Mouse (Mus musculus) layer of hippocampus, postnatal 10 days (tissue): Measurements from ENCODE around the gene Plekhg5. TPM values are rescaled to one million over a fixed set of nuclear protein-coding genes. Genes with fewer than 3 reads are reported as not detected.

Source experiments
- DNase-seq, 2 experiments: peaks; one replicate each; pipeline ENCODE4 v3.0.0; 2021; ENCODE audit warnings: low spot score in 2 of 2
- total RNA-seq, 2 experiments: library from RNA; stranded (reverse); gene quantifications; 2 replicates each; pipeline ENCODE4 v1.2.3; 2021

The Plekhg5 gene
- total RNA-seq, 2 experiments from 2014 or later = 76.0 to 79.6 TPM

GRCm38 (mm10) chr4:152096927-152097326 lies 24.6 kb downstream of the Plekhg5 start:
- no peak for DNase-seq

DNA sequence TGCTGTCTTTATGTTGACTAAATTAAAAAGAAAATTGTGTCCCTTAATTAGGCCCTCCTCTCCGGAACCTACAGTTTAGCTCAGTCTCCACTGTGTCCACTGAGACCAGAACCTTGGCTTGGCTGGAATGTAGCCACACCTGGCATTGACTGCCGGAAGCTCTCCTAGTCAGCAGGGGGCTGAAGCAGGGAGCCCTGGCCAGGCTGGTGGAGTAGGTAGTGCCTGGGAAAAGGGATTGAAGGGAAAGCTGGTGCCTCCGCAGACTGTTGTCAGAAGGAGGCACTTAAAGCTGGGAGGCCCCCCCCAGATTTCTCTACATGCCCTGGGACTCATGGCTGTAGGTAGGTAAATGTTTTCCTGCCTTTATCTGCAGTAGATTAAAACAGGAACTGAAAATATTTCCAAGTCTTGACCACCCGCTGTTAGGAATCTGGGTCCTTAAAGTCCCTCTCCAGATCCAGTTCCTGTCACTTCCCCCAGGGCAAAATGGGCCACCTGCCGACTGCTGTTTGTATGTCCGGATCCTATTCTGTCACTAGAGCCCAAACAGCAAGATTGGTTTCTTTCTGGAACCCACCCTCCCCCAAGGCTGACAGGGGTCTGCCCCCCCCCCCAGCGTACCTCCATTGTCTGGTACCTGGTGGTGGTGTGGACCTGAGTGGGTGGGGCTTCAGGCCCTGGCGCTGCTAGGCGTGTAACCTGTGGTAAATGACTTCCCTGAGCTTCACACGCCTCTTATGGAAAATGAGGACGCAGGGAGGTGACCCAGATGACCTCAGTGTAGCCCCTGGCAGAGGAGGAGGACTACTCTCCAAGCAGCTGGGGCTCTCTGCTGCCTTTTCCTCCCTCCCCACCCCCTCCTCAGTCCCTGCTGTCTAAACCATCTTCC lies 25.9 kb downstream of the Plekhg5 start:
- no peak for DNase-seq

DNA sequence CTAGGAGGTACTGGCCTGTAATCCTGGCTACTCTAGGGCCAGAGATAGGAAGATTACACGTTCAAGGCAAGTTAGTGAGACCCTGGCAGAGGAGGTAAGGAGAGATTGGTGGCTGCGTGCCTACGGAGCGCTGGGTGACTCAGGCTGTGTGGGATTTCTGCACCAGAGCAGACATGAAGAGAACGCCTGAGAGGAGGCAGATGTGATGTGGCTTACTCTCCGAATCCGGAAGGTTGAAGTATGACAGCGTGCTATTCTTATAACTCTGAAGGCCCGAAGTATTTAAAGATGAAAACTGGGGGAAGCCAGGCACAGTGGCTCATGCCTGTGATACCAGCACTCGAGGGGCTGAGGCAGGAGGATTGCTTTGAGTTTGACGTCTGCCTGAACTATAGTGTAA lies 28.2 kb downstream of the Plekhg5 start:
- DNase-seq = no peak

DNA sequence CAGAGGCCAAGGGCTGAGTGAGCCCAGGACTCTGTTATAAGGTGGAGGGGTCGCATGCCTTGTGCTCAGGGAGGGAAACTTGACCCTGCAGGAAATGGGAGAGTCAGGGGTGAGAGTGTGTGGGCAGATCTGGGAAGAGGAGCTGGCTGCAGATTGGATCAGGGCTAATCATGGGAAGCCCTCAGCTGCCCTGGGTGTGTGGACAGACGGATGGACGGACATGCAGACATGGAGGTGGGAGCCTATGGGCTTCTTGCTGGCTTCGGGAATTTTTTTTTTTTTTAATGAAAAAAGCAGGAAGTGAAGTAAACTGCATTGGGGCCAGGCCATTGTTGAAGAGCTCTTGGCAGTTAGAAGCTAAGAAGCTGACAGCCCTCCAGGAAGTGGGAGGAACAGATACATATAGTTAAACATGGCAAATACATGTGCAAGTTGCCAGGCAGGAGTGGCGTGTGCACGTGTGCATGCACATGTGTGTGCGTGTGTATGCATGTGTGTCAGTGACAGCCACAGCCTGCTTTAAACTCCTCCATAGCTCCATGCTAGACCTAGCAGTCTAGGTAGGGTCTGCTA lies 28.9 kb downstream of the Plekhg5 start:
- no peak for DNase-seq

GRCm38 (mm10) chr4:152101921-152102320 lies 29.6 kb downstream of the Plekhg5 start:
- DNase-seq = no peak

DNA sequence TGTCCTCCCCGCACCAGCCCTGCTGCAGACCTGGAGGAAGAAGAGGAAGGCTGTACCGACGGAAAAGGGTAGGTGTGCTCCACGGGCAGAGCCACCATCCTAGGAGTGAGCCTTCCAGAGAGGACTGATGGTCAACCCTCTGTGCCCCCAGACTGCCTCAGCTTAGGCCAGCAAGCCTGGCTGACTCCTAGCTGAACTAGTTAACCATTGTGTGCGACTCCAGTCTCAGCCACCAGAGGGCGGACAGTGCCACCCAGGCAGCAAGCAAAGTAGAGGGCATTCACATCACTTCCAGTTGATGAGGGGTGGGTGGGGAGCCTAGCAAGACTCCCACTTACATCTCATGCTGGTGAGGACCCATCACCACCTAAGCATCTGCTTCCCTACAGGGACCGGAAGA lies 30.7 kb downstream of the Plekhg5 start:
- peak; percentile 81 to 84 for DNase-seq

GRCm38 (mm10) chr4:152106746-152107145 lies 34.4 kb downstream of the Plekhg5 start:
- DNase-seq = no peak

- DNase-seq = no peak
These were observed 35.2 kb downstream of the Plekhg5 start for GRCm38 (mm10) chr4:152107493-152107892.

DNA sequence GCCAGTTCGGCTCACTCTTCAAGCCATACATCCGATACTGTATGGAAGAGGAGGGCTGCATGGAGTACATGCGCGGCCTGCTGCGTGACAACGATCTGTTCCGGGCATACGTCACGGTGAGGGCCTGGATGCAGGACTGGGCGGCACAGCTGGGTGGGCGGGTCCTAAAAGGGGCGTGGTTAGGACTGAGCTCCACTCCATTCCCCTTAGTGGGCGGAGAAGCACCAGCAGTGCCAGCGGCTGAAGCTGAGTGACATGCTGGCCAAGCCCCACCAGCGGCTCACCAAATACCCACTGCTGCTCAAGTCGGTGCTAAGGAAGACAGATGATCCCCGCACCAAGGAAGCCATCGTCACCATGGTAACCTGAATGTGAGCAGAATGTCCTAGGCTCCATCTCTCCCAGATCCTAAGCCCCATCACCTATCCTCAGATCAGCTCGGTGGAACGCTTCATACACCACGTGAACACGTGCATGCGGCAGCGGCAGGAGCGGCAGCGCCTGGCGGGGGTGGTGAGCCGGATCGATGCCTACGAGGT lies 35.7 kb downstream of the Plekhg5 start:
- peak; percentile 55 to 69 for DNase-seq

- DNase-seq = no peak
These were observed 36.4 kb downstream of the Plekhg5 start for GRCm38 (mm10) chr4:152108673-152109072.

DNA sequence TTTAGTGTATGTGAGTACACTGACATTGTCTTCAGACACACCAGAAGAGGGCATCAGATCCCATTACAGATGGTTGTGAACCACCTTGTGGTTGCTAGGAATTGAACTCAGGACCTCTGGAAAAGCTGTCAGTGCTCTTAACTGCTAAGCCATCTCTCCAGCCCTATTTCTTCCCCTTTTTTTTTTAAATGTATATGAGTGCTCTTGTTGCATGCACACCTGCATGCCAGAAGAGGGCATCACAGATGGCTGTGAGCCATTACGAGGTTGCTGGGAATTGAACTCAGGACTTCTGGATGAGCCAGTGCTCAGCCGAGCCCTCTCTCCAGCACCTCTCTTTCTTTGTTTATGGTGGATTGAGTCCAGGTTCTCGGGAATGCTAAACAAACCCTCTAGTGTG lies 37.2 kb downstream of the Plekhg5 start:
- no peak for DNase-seq

GRCm38 (mm10) chr4:152110689-152111088 lies 38.4 kb downstream of the Plekhg5 start:
- DNase-seq = no peak

DNA sequence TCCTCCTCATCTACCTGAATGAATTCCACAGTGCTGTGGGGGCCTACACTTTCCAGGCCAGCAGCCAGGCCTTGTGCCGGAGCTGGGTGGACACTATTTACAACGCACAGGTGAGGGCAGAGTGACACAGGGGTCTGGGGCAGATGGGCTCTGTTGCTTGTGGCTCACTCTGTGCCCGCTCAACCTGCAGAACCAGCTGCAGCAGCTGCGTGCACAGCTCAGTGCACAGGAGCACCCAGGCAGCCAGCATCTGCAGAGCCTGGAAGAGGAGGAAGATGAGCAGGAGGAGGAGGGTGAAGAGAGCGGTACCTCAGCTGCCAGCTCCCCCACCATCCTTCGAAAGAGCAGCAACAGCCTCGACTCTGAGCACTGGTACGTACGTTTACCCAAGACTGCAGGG lies 40.0 kb downstream of the Plekhg5 start:
- DNase-seq = no peak

GRCm38 (mm10) chr4:152114080-152114479 lies 41.8 kb downstream of the Plekhg5 start:
- DNase-seq = no peak

DNA sequence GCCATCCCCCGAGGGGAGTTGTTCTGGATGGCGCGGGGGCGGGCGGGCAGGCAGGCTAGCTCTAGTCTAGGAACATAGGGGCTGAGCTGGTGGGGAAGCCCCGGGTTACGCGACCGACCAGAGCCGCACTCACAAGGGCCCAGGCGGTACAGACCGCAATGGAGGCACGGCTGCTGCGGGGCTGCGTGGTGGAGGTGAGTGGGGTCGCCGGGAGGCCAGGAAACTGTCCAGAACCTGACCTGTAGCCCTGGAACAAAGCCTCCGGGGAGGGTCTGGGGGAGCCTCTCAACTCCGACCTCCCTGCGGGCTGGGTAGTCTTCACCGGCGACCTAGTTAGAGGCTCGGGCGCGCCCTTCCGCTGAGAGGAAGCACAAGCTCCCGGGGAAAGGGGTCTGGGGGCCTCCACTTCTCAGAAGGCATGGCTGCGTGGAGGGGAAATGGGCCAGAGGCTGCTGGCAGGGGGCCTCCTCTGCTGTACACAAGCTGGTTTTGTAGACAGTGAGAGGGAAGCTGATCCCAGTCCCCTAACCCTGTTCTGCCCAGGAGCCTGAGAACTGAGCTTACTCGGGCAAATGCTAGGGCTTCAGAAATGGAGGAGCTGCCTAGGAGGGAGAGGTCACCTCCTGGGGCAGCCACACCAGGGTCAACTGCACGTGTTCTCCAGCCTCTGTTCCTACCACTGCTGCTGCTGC lies 43.8 kb downstream of the Plekhg5 start, which contains the start of gene Tnfrsf25:
Tnfrsf25 (plus strand) TSS at position 14 of the 692 bp plus-strand sequence.
- no peak for DNase-seq

GRCm38 (mm10) chr4:152117538-152117937 lies 45.2 kb downstream of the Plekhg5 start:
- DNase-seq = no peak

- peak; percentile 51 to 67 for DNase-seq
These were observed 47.3 kb downstream of the Plekhg5 start for GRCm38 (mm10) chr4:152119396-152120292.

GRCm38 (mm10) chr4:152120311-152121182 lies 48.2 kb downstream of the Plekhg5 start:
- DNase-seq = no peak

DNA sequence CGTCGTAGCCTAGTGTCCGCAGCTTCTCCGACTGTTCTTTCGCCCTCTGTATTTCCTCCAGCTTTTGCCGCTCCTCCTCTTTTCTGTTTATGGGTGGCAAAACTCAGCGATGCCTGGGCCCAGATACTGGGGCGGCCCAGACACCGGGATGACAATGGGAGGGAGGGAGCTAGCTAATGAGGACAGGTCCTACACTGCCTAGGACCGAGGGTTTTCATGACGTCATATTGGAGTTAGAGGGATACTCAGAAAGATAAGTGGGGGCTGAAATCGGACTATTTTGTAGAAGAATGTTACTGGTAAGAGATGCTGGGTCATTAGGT lies 48.8 kb downstream of the Plekhg5 start:
- DNase-seq = no peak
